Mouse (Mus musculus): ENCODE data around the gene Copg2. TPM values are rescaled to one million over a fixed set of nuclear protein-coding genes. Genes with fewer than 3 reads are reported as not detected.

The Copg2 gene
- polyA plus RNA-seq, 1 experiment from 2014 or later, result 33.6 TPM

DNA sequence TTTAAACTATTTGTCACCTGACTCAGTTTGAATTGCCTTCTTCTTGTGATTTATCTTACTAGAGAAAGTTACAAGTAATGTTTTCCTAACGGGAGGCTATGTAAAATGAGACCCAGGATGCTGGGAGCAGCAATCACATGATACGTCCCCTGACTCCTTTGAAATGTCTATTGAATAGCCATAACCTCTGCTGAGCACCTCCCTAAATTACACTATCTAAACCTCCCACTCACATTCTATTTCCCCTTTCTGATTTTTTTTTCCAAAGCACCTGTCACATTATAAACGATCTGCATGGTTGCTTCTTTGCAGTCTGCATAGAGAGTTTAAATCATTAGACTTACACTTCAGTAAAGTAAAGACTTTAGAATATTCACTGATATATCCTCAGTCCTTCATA, 7.4 kb upstream of the Copg2 start:
- no peak overlapping the region for H3K9ac ChIP-seq (ENCODE audit: low read length)
- no peaks in the 10 kb centered on the region for H3K4me1 ChIP-seq (ENCODE audit: control insufficient read depth, insufficient read depth, low read length)
- H3K4me2 ChIP-seq (ENCODE audit: low read depth, severe bottlenecking), result no peak overlapping the region
- no peak for ATAC-seq (ENCODE audit: insufficient number of reproducible peaks, low FRiP score, low TSS enrichment, low read depth)
- 52% methylated on average over 3 of the region's 3 CpGs for WGBS
- no peaks in the 10 kb centered on the region for H3K9me3 ChIP-seq (ENCODE audit: control insufficient read depth, low read length)
- no peak for DNase-seq (ENCODE audit: low spot score)
- no peaks in the 10 kb centered on the region for H3K36me3 ChIP-seq (ENCODE audit: control insufficient read depth, insufficient read depth, low read length)
- no peak overlapping the region for H3K27ac ChIP-seq (replicated peaks; ENCODE audit: low read depth, low read length)
- no peak overlapping the region for H3K4me3 ChIP-seq (ENCODE audit: low read depth, low read length)
- no peaks in the 10 kb centered on the region for H3K27me3 ChIP-seq (ENCODE audit: control insufficient read depth, insufficient read depth, low read length)

DNA sequence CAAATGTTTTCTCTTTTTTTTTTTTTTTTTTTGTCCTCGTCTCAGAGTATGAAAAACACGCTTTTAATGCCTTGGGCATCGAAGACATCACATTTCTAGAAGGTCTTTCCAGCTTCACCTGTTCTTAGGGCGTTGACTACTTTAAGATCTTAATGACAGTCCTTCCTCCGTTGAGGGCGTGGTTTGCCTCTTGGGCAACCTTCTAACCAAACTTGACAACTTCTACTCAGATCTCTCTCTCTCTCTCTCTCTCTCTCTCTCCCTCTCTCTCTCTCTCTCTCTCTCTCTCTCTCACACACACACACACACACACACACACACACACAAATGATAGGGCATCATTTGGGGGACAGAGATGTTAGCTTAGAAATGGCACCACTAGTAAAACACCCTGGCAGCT, 926 bp upstream of the Copg2 start:
- Histone ChIP-seq H3K9me3 (ENCODE audit: control insufficient read depth, low read length) (no peaks in the 10 kb centered on the region), H3K27ac (replicated peaks; ENCODE audit: low read depth, low read length) (no peak overlapping the region), H3K9ac (ENCODE audit: low read length) (no peak overlapping the region), H3K36me3 (ENCODE audit: control insufficient read depth, insufficient read depth, low read length) (no peaks in the 10 kb centered on the region; the same call in 1 of the 2 replicates), H3K4me1 (ENCODE audit: control insufficient read depth, insufficient read depth, low read length) (peaks cover 5% of the 10 kb centered on the region; the same call in 1 of the 2 replicates), H3K4me2 (ENCODE audit: low read depth, severe bottlenecking) (no peak overlapping the region), H3K27me3 (ENCODE audit: control insufficient read depth, insufficient read depth, low read length) (no peaks in the 10 kb centered on the region), H3K4me3 (ENCODE audit: low read depth, low read length) (no peak overlapping the region)
- WGBS, result 75% methylated on average over 6 of the region's 6 CpGs
- no peak for ATAC-seq (ENCODE audit: insufficient number of reproducible peaks, low FRiP score, low TSS enrichment, low read depth)
- no peak for DNase-seq (ENCODE audit: low spot score)

DNA sequence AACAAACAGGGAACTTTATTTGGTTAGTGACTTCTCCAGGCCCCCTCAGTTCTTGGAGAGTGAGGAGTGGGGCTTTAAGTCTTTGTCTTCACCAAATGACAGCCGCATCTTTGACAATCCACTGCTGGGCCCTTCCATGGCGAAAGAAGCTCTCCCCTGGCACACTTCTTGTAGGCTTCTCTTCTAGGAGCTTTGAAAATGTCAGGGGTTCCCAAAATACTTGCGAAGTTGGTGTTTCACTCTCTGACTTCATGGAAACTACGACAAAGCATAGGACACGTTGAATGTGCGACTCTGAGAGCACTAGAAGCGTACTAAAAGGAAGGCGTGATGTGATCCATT, 363 bp upstream of the Copg2 start:
- peak overlapping the region; percentile 95; the same call in 1 of the 2 replicates for H3K27ac ChIP-seq (replicated peaks; ENCODE audit: low read depth, low read length)
- no peak for DNase-seq (ENCODE audit: low spot score)
- no peaks in the 10 kb centered on the region for H3K27me3 ChIP-seq (ENCODE audit: control insufficient read depth, insufficient read depth, low read length)
- H3K4me2 ChIP-seq (ENCODE audit: low read depth, severe bottlenecking), result peak overlapping the region; percentile 58
- no peak for ATAC-seq (ENCODE audit: insufficient number of reproducible peaks, low FRiP score, low TSS enrichment, low read depth)
- H3K36me3 ChIP-seq (ENCODE audit: control insufficient read depth, insufficient read depth, low read length), result no peaks in the 10 kb centered on the region; the same call in 1 of the 2 replicates
- peak overlapping the region; percentile 63; the same call in 1 of the 2 replicates for H3K4me3 ChIP-seq (ENCODE audit: low read depth, low read length)
- peak overlapping the region; percentile 55; the same call in 1 of the 2 replicates for H3K9ac ChIP-seq (ENCODE audit: low read length)
- peaks cover 5% of the 10 kb centered on the region; the same call in 1 of the 2 replicates for H3K4me1 ChIP-seq (ENCODE audit: control insufficient read depth, insufficient read depth, low read length)
- H3K9me3 ChIP-seq (ENCODE audit: control insufficient read depth, low read length), result no peaks in the 10 kb centered on the region
- WGBS, result 14% methylated on average over 8 of the region's 8 CpGs

DNA sequence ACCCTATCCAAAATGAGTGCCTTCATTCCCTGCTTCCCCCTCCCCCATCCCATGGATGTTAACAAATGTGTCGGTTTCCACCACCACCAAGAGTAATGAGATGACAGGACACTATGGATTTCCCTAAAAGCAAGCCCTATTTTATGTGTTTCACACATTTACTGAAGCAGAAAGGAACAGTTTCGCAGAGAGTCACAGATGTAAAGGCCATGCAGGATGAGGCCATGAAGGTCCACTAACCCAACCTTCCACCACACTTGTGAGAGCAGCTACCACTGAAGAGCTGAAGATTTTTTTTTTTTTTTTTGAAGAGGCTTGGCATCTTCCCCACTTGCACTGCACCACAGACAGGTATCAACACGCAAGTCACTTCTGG, 787 bp downstream of the Copg2 start:
- 31% methylated on average over 3 of the region's 3 CpGs for WGBS
- H3K27ac ChIP-seq (replicated peaks; ENCODE audit: low read depth, low read length), result peak overlapping the region; percentile 95
- no peak for DNase-seq (ENCODE audit: low spot score)
- no peak for ATAC-seq (ENCODE audit: insufficient number of reproducible peaks, low FRiP score, low TSS enrichment, low read depth)
- peak overlapping the region; percentile 74 for H3K9ac ChIP-seq (ENCODE audit: low read length)
- H3K9me3 ChIP-seq (ENCODE audit: control insufficient read depth, low read length), result no peaks in the 10 kb centered on the region
- no peaks in the 10 kb centered on the region; the same call in 1 of the 2 replicates for H3K36me3 ChIP-seq (ENCODE audit: control insufficient read depth, insufficient read depth, low read length)
- H3K4me2 ChIP-seq (ENCODE audit: low read depth, severe bottlenecking), result peak overlapping the region; percentile 58
- no peaks in the 10 kb centered on the region for H3K27me3 ChIP-seq (ENCODE audit: control insufficient read depth, insufficient read depth, low read length)
- H3K4me1 ChIP-seq (ENCODE audit: control insufficient read depth, insufficient read depth, low read length), result peaks cover 5% of the 10 kb centered on the region; the same call in 1 of the 2 replicates
- peak overlapping the region; percentile 63 for H3K4me3 ChIP-seq (ENCODE audit: low read depth, low read length)

DNA sequence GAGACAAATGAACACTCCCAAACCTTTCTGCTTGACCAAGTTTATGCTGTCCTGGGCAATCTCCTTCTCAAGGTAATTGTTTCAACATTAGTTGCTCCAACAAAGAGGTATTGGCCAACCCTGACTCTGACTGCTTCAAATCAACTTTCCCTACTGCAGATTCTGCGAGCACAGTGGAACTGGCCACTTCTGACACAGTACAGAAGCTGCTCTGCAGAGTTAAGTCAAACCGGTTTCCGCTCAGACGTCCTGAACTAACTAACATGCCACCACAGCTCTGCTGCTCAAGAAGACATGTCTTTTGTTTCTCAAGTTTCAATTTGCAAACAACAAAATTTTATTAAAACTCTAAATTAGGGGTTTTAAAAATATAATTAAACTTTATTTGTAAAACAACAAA, 3.5 kb downstream of the Copg2 start:
- Histone ChIP-seq H3K4me2 (ENCODE audit: low read depth, severe bottlenecking) (no peak overlapping the region), H3K36me3 (ENCODE audit: control insufficient read depth, insufficient read depth, low read length) (no peaks in the 10 kb centered on the region; the same call in 1 of the 2 replicates), H3K27me3 (ENCODE audit: control insufficient read depth, insufficient read depth, low read length) (no peaks in the 10 kb centered on the region), H3K4me3 (ENCODE audit: low read depth, low read length) (no peak overlapping the region), H3K27ac (replicated peaks; ENCODE audit: low read depth, low read length) (no peak overlapping the region), H3K4me1 (ENCODE audit: control insufficient read depth, insufficient read depth, low read length) (peaks cover 5% of the 10 kb centered on the region; the same call in 1 of the 2 replicates), H3K9me3 (ENCODE audit: control insufficient read depth, low read length) (no peaks in the 10 kb centered on the region), H3K9ac (ENCODE audit: low read length) (no peak overlapping the region)
- ATAC-seq (ENCODE audit: insufficient number of reproducible peaks, low FRiP score, low TSS enrichment, low read depth) (no peak), DNase-seq (ENCODE audit: low spot score) (no peak)
- WGBS, result 84% methylated on average over 4 of the region's 4 CpGs

DNA sequence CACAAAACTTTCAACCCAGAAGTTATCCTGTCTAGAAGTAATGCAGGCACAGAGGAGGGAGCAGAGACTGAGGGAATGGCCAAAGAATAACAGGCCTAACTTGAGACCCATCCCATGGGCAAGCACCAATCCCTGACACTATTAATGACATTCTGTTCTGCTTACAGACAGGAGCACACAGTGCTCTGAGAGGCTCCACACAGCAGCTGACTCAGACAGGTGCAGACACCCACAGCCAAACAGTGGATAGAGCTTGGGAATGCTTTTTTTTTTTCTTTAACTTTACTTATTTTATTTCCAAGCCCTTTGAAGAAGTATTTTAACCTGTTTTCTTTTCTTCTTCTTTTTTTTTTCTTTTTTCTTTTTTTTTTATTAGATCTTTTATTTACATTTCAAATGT, 4.8 kb downstream of the Copg2 start:
- Histone ChIP-seq H3K4me1 (ENCODE audit: control insufficient read depth, insufficient read depth, low read length) (0 out of 2 replicates have a peak, but pooled peaks cover 2% of the 10 kb centered on the region), H3K4me3 (ENCODE audit: low read depth, low read length) (no peak overlapping the region), H3K27me3 (ENCODE audit: control insufficient read depth, insufficient read depth, low read length) (no peaks in the 10 kb centered on the region), H3K9ac (ENCODE audit: low read length) (no peak overlapping the region), H3K36me3 (ENCODE audit: control insufficient read depth, insufficient read depth, low read length) (no peaks in the 10 kb centered on the region; the same call in 1 of the 2 replicates), H3K27ac (replicated peaks; ENCODE audit: low read depth, low read length) (no peak overlapping the region), H3K9me3 (ENCODE audit: control insufficient read depth, low read length) (no peaks in the 10 kb centered on the region), H3K4me2 (ENCODE audit: low read depth, severe bottlenecking) (no peak overlapping the region)
- ATAC-seq (ENCODE audit: insufficient number of reproducible peaks, low FRiP score, low TSS enrichment, low read depth), result no peak
- DNase-seq (ENCODE audit: low spot score), result no peak

DNA sequence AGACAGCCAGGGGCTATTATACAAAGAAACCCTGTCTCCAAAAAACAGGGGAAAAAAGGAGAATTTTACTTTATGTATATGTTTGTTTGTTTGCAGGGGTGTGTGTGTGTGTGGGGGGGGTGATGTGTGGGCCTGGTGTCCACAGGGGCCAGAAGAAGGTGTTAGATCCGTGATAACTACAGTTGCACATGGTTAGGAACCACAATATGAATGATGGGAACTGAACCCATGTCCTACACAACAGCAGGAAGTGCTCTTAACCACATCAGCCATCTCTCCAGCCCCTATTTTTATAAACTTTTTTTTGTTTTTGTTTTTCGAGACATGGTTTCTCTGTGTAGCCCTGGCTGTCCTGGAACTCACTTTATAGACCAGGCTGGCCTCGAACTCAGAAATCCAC, 11.7 kb downstream of the Copg2 start:
- H3K27ac ChIP-seq (replicated peaks; ENCODE audit: low read depth, low read length), result no peak overlapping the region
- H3K4me2 ChIP-seq (ENCODE audit: low read depth, severe bottlenecking), result no peak overlapping the region
- H3K4me3 ChIP-seq (ENCODE audit: low read depth, low read length), result no peak overlapping the region
- DNase-seq (ENCODE audit: low spot score), result no peak
- H3K9me3 ChIP-seq (ENCODE audit: control insufficient read depth, low read length), result no peaks in the 10 kb centered on the region
- ATAC-seq (ENCODE audit: insufficient number of reproducible peaks, low FRiP score, low TSS enrichment, low read depth), result no peak
- H3K27me3 ChIP-seq (ENCODE audit: control insufficient read depth, insufficient read depth, low read length), result no peaks in the 10 kb centered on the region
- H3K36me3 ChIP-seq (ENCODE audit: control insufficient read depth, insufficient read depth, low read length), result peaks cover 6% of the 10 kb centered on the region; the same call in 1 of the 2 replicates
- H3K4me1 ChIP-seq (ENCODE audit: control insufficient read depth, insufficient read depth, low read length), result no peaks in the 10 kb centered on the region
- H3K9ac ChIP-seq (ENCODE audit: low read length), result no peak overlapping the region
- WGBS, result 90% methylated on average over 3 of the region's 3 CpGs

DNA sequence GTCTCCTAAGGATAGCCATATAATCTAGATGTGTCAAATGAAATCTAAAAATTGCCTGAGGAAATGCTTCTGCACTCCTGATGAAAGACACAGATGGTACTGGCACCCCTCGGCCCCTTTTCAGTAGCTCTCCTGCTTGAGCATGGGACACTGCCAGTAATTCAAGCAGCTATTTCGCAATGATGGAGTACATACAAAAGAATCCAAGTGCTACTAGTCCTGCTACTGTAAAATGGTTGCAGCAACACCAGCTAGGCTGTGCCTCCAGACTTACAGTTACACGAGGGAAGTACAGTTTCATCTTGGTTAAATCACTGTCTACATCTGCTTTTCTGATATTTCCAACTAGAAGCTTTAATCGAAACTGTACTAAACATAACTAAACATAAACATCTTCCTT, 13.1 kb downstream of the Copg2 start:
- Histone ChIP-seq H3K4me3 (ENCODE audit: low read depth, low read length) (no peak overlapping the region), H3K4me1 (ENCODE audit: control insufficient read depth, insufficient read depth, low read length) (no peaks in the 10 kb centered on the region), H3K27me3 (ENCODE audit: control insufficient read depth, insufficient read depth, low read length) (no peaks in the 10 kb centered on the region), H3K9me3 (ENCODE audit: control insufficient read depth, low read length) (no peaks in the 10 kb centered on the region), H3K4me2 (ENCODE audit: low read depth, severe bottlenecking) (no peak overlapping the region), H3K9ac (ENCODE audit: low read length) (no peak overlapping the region), H3K27ac (replicated peaks; ENCODE audit: low read depth, low read length) (no peak overlapping the region), H3K36me3 (ENCODE audit: control insufficient read depth, insufficient read depth, low read length) (peaks cover 6% of the 10 kb centered on the region; the same call in 1 of the 2 replicates)
- DNase-seq (ENCODE audit: low spot score) (no peak), ATAC-seq (ENCODE audit: insufficient number of reproducible peaks, low FRiP score, low TSS enrichment, low read depth) (no peak)
- 93% methylated on average over 4 of the region's 4 CpGs for WGBS

DNA sequence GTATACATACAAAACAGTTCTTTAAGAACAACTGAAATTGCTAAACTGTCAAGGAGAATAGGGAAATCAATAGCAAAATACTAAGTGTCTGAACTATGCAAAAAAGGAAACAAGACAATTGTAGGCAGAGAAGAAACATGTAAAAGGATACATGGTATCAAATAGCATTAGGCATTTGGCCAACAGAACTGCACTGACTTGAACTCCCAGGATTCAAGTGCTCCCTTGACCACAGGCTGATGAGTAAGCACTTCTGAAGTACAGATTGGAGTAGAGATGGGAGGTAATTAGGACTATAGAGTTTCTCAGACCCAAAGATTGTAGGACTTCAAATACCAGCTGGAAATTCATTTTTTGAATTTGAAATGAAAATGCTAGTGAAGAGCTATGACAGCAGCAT, 19.9 kb downstream of the Copg2 start:
- peaks cover 2% of the 10 kb centered on the region; the same call in 1 of the 2 replicates for H3K36me3 ChIP-seq (ENCODE audit: control insufficient read depth, insufficient read depth, low read length)
- ATAC-seq (ENCODE audit: insufficient number of reproducible peaks, low FRiP score, low TSS enrichment, low read depth), result no peak

More for the DNA sequence above, 19.9 kb downstream of the Copg2 start:
- Histone ChIP-seq H3K9me3 (ENCODE audit: control insufficient read depth, low read length) (no peaks in the 10 kb centered on the region), H3K4me3 (ENCODE audit: low read depth, low read length) (no peak overlapping the region), H3K4me1 (ENCODE audit: control insufficient read depth, insufficient read depth, low read length) (no peaks in the 10 kb centered on the region), H3K4me2 (ENCODE audit: low read depth, severe bottlenecking) (no peak overlapping the region), H3K27me3 (ENCODE audit: control insufficient read depth, insufficient read depth, low read length) (no peaks in the 10 kb centered on the region), H3K9ac (ENCODE audit: low read length) (no peak overlapping the region), H3K27ac (replicated peaks; ENCODE audit: low read depth, low read length) (no peak overlapping the region)
- DNase-seq (ENCODE audit: low spot score), result no peak
